Mouse (Mus musculus): Measurements from ENCODE around the gene Mapkapk5.

DNA sequence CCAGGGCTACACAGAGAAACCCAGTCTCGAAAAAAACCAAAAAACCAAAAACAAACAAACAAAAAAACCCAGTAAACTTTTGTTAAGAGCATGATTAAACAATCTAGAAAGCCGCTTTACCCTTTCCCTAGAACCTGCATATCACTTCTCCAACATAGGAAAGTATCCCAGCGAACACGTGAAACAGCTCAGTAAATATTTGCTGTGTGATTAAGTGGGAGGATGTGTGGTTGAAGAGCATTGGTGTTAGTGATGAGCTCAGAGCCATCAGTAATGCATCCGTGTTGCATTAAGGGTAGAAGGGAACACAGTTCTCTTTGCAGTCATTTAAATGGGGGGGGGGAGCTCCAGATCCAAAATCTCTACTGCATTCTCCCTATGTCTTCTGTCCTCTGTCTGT, 60.9 kb downstream of the Mapkapk5 start:
- no peak for TF ChIP-seq POLR2A (IDR thresholded peaks at IDR 0.05; ENCODE audit: extremely low read depth, insufficient read depth, low read length)
- TF ChIP-seq CTCF (IDR thresholded peaks at IDR 0.05; ENCODE audit: extremely low read depth, insufficient read depth, low read length) = no peak
